Mouse (Mus musculus) heart, postnatal 0 days (tissue): ENCODE measurements around the gene Rpl23a. TPM values are rescaled to one million over a fixed set of nuclear protein-coding genes. Genes with fewer than 3 reads are reported as not detected.

Experiments
- ATAC-seq: fragments of 200-750 bp; cut with Nextera tagmentation; 2 replicates; pipeline ENCODE4 v1.8.0; 2017; ENCODE audit warnings: low read depth, moderate number of reproducible peaks, moderate library complexity; ENCODE audit not compliant: insufficient read depth
- DNase-seq: peaks from one replicate; pipeline ENCODE4 v3.0.0-alpha.2; 2016; ENCODE audit warnings: low spot score
- H3K27ac ChIP-seq: fragments of 300-500 bp; sonication (generic); 2 replicates; pipeline ENCODE4 v1.5.1; 2014; ENCODE audit warnings: low read depth, mild to moderate bottlenecking
- H3K27me3 ChIP-seq: fragments of 300-500 bp; sonication (generic); 2 replicates; pipeline ENCODE4 v1.6.1; 2014; ENCODE audit warnings: low read length, mixed read lengths; ENCODE audit not compliant: control insufficient read depth, insufficient read depth
- H3K36me3 ChIP-seq: fragments of 300-500 bp; sonication (generic); replicated peaks from 2 replicates; pipeline ENCODE4 v1.6.1; 2014; ENCODE audit warnings: low read length, mixed read lengths; ENCODE audit not compliant: control insufficient read depth, insufficient read depth
- H3K4me1 ChIP-seq: fragments of 300-500 bp; sonication (generic); 2 replicates; pipeline ENCODE4 v1.6.1; 2014; ENCODE audit warnings: antibody characterized with exemption; ENCODE audit not compliant: control insufficient read depth, insufficient read depth
- H3K4me2 ChIP-seq: fragments of 300-500 bp; sonication (generic); 2 replicates; pipeline ENCODE4 v1.6.1; 2014; ENCODE audit warnings: low read depth, mild to moderate bottlenecking, low read length, moderate library complexity
- H3K4me3 ChIP-seq: fragments of 300-500 bp; sonication (generic); 2 replicates; pipeline ENCODE4 v1.5.1; 2014; ENCODE audit warnings: low read depth, low read length
- H3K9ac ChIP-seq: fragments of 300-500 bp; sonication (generic); replicated peaks from 2 replicates; pipeline ENCODE4 v1.6.1; 2014; ENCODE audit warnings: low read depth, low read length, mixed read lengths
- H3K9me3 ChIP-seq: fragments of 300-500 bp; sonication (generic); replicated peaks from 2 replicates; pipeline ENCODE4 v1.6.1; 2016; ENCODE audit warnings: low read length; ENCODE audit not compliant: control insufficient read depth
- CTCF ChIP-seq: IDR thresholded peaks from 2 replicates; pipeline ENCODE4 v1.5.1; 2016; ENCODE audit warnings: antibody characterized with exemption, control low read depth, low read depth
- EP300 ChIP-seq: IDR thresholded peaks from 2 replicates; pipeline ENCODE4 v1.6.1; 2016; ENCODE audit warnings: antibody characterized with exemption, low read depth
- WGBS: fragments of 180-500 bp; shearing (Covaris S2); extraction: QIAGEN DNeasy Blood & Tissue Kit; methylation state at CpG from one replicate; pipeline ENCODE4 v1.1.7; 2014; 5-methylcytosine and 5-hydroxymethylcytosine counted together
- polyA plus RNA-seq: library from polyadenylated mRNA; unstranded; fragments of >200 nt; fragmentation: Nextera tagmentation; extraction: Ambion mirVana; gene quantifications from 2 replicates; pipeline ENCODE4 v1.2.1, GENCODE M21; 2015
- total RNA-seq: library from RNA; depleted of rRNA; stranded (reverse); fragments of >200 nt; gene quantifications from 2 replicates; pipeline ENCODE4 v1.2.3, GENCODE M21; 2014; ENCODE audit warnings: low replicate concordance

The Rpl23a gene
- total and polyA plus RNA-seq, 2 experiments from 2014 or later: 473 to 719 TPM

DNA sequence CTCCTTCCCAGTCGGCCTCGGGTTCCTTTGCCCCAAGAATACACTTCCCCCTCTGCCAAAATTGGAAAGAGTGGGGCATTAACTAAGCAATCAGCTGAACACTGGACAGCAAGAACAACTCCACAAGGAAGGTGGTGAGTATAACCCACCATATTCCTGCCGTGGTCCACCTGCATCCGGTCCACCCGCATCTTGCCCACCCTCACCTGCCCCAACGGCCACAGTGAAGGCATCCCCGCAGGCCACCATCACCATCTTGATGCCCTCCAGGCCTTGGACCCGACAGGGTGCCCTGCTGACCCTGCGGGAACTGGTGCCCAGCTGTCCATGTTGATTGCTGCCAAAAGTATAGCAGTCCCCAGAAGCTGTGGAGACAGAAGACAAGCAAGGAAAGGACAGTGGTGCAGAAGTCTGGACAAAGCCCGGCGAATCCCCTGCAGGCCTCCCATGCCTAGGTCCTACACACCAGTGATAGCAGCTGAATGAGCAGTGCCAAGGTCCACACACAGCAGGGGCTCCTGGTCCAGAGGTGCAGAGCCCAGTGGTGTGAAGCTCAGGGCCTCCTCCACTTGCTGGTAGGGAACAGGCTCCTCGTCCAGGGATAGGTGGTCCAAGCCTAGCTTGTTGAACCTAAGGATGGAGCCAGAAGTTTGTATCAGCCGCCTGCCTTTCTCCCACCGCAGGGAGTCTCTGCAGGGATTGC lies 16.0 kb downstream of the Rpl23a start:
- no peak overlapping the region for H3K4me2 ChIP-seq
- WGBS: 89% methylated on average over 14 of the region's 14 CpGs

GRCm38 (mm10) chr11:78166640-78167039 lies 16.7 kb downstream of the Rpl23a start:
- no peaks in the 10 kb centered on the region for H3K27me3 ChIP-seq
- no peak for ATAC-seq
- DNase-seq: no peak
- H3K4me2 ChIP-seq: no peak overlapping the region
- 71% methylated on average over 6 of the region's 6 CpGs for WGBS
- TF ChIP-seq CTCF (no peak), EP300 (no peak)
- peaks cover 31% of the 10 kb centered on the region for H3K4me1 ChIP-seq
- H3K27ac ChIP-seq: no peak overlapping the region
- H3K36me3 ChIP-seq: no peaks in the 10 kb centered on the region
- H3K9ac ChIP-seq: no peak overlapping the region
- H3K9me3 ChIP-seq: no peaks in the 10 kb centered on the region
- H3K4me3 ChIP-seq: no peak overlapping the region

More for the DNA sequence above, 16.0 kb downstream of the Rpl23a start:
- Histone ChIP-seq H3K27ac (no peak overlapping the region), H3K9ac (no peak overlapping the region), H3K9me3 (no peaks in the 10 kb centered on the region), H3K27me3 (no peaks in the 10 kb centered on the region), H3K4me1 (peaks cover 28% of the 10 kb centered on the region), H3K36me3 (no peaks in the 10 kb centered on the region), H3K4me3 (no peak overlapping the region)
- ATAC-seq: no peak
- no peak for DNase-seq
- TF ChIP-seq EP300: no peak
- TF ChIP-seq CTCF: no peak

DNA sequence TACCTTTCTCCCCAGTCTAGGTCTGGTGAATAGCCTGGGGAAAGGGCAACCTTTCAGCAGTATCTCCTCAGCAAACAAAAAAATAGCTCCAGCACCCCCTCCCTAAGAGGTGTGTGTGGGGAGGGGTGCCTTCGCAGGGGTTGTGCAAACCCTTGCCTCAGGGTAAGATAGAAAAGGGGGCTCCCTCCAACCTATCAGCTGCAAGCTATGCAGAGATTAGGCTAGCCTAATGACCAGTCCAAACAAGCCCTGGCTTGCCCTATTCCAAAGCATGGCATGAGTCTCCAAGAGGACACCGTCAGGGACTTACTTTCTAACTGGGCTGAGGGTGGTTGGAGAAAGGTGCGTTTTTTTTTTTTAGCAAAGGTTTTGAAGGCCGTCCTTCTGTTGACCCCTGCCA lies 17.2 kb downstream of the Rpl23a start:
- Histone ChIP-seq H3K36me3 (peaks cover 3% of the 10 kb centered on the region; the same call in 1 of the 2 replicates), H3K4me3 (peak overlapping the region; percentile 91; the same call in 1 of the 2 replicates), H3K4me1 (peaks cover 31% of the 10 kb centered on the region), H3K9ac (peak overlapping the region; percentile 91; the same call in 1 of the 2 replicates), H3K27ac (peak overlapping the region; percentile 95; the same call in 1 of the 2 replicates), H3K9me3 (no peaks in the 10 kb centered on the region), H3K27me3 (no peaks in the 10 kb centered on the region), H3K4me2 (peak overlapping the region; percentile 95)
- DNase-seq: no peak
- 53% methylated on average over 4 of the region's 4 CpGs for WGBS
- ATAC-seq: no peak
- TF ChIP-seq EP300 (no peak), CTCF (no peak)

DNA sequence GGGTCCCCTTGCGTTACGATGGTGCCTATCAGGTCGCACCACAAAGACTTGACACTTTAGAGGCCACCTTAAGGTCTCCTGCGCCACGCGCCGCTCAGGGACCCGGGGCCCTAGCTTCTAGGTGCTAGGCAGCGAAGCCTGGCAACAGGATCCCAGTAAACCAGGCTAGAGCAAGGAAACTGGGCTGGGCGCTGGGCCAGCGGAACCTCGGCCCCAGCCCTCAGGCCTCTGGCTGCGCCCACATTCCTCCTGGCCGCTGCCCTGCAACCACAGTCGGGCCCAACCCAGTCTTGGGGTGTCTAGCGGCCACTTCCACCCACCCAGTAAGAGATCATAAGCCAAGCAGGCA lies 17.6 kb downstream of the Rpl23a start:
- H3K36me3 ChIP-seq: peaks cover 7% of the 10 kb centered on the region
- no peaks in the 10 kb centered on the region for H3K9me3 ChIP-seq
- H3K9ac ChIP-seq: peak overlapping the region; percentile 91
- no peaks in the 10 kb centered on the region for H3K27me3 ChIP-seq
- no peak for DNase-seq
- ATAC-seq: peak; percentile 15
- peak overlapping the region; percentile 91 for H3K4me3 ChIP-seq
- TF ChIP-seq CTCF (no peak), EP300 (no peak)
- peaks cover 31% of the 10 kb centered on the region for H3K4me1 ChIP-seq
- WGBS: 2% methylated on average over 16 of the region's 16 CpGs
- peak overlapping the region; percentile 95 for H3K4me2 ChIP-seq
- H3K27ac ChIP-seq: peak overlapping the region; percentile 95

DNA sequence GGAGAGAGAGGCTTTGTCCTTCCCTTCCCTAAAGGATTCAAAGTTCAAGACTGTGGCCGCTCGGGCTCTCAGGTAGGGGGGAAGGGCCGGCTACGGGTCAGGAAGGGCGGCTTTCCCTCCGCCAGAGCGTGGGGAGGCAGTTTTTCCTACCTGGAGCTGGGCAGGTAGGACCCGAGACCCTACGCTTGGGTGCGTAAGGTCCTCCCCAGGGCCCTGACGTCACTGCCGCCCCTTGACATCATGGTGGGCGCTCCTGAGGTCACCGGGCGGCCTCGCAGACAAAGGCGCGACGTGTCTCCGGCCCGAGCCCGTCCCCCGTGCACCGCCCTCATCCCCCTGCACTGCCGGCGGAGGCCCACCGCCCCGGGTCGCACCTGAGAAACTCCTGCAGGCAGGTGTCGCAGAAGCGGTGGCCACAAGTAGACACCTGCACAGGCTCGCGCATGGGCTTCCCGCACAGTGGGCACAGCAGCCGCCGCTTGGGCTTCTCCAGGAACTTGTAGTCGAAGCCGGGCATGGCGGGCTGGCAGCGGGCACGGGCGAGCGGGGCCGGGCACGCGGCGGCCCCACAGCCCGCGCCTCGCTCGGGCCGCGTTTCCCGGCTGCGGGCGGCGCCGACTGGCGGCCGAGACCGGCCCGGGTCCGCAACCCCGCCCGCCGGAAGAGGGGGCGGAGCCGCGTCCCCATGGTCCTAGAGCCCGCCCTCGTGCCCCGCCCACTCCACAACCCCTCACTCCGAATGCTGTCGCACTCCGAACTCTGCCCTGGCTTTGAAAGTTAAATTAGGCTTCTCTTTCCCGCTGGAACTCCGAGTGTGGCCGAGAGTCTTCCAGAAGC lies 18.2 kb downstream of the Rpl23a start, which contains the start of gene Traf4:
TSS of gene Traf4 (minus strand) at position 666 of the 837 bp plus-strand sequence.
- Histone ChIP-seq H3K4me2 (peak within 1 kb of the TSS; percentile 95), H3K27ac (peak within 1 kb of the TSS; percentile 95), H3K27me3 (no peaks in the 10 kb centered on the region), H3K9ac (peak within 1 kb of the TSS; percentile 91), H3K4me3 (peak within 1 kb of the TSS; percentile 91), H3K4me1 (peaks cover 31% of the 10 kb centered on the region), H3K9me3 (no peaks in the 10 kb centered on the region), H3K36me3 (peaks cover 13% of the 10 kb centered on the region)
- WGBS: under 1% methylated on average over 66 of the region's 78 CpGs
- peak; percentile 78 for DNase-seq
- peak; percentile 84 for ATAC-seq
- no peak for TF ChIP-seq EP300
- 0 out of 2 replicates have a peak, but pooled peaks have one; percentile 6 for TF ChIP-seq CTCF
